Mouse (Mus musculus) neural tube, embryonic 11.5 days (tissue): ENCODE measurements around the gene Gnao1. TPM values are rescaled to one million over a fixed set of nuclear protein-coding genes. Genes with fewer than 3 reads are reported as not detected.
A peak's percentile ranks its signal among the peaks of the same experiment; 100 is the strongest.

Experiments
- ATAC-seq: fragments of 200-750 bp; cut with Nextera tagmentation; 2 replicates; pipeline ENCODE4 v1.8.0; 2017; ENCODE audit warnings: moderate number of reproducible peaks, mild to moderate bottlenecking, moderate TSS enrichment, moderate library complexity; ENCODE audit not compliant: insufficient read depth, low FRiP score, low TSS enrichment
- DNase-seq: peaks from one replicate; pipeline ENCODE4 v3.0.0-alpha.2; 2015; ENCODE audit warnings: low spot score
- H3K27ac ChIP-seq: fragments of 300-500 bp; sonication (generic); 2 replicates; pipeline ENCODE4 v1.5.1; 2014; ENCODE audit warnings: low read depth, mild to moderate bottlenecking, low read length
- H3K27me3 ChIP-seq: fragments of 300-500 bp; sonication (generic); 2 replicates; pipeline ENCODE4 v1.6.1; 2014; ENCODE audit warnings: mild to moderate bottlenecking, low read length, mixed read lengths; ENCODE audit not compliant: control insufficient read depth, insufficient read depth
- H3K36me3 ChIP-seq: fragments of 300-500 bp; sonication (generic); 2 replicates; pipeline ENCODE4 v1.6.1; 2014; ENCODE audit warnings: mild to moderate bottlenecking, low read length, moderate library complexity, mixed read lengths; ENCODE audit not compliant: control insufficient read depth, insufficient read depth
- H3K4me1 ChIP-seq: fragments of 300-500 bp; sonication (generic); 2 replicates; pipeline ENCODE4 v1.6.1; 2014; ENCODE audit warnings: low read length, mixed read lengths; ENCODE audit not compliant: control insufficient read depth, insufficient read depth
- H3K4me2 ChIP-seq: fragments of 300-500 bp; sonication (generic); 2 replicates; pipeline ENCODE4 v1.6.1; 2014; ENCODE audit warnings: low read depth, mild to moderate bottlenecking, moderate library complexity
- H3K4me3 ChIP-seq: fragments of 300-500 bp; sonication (generic); 2 replicates; pipeline ENCODE4 v1.5.1; 2014; ENCODE audit warnings: low read depth, low read length
- H3K9ac ChIP-seq: fragments of 300-500 bp; sonication (generic); 2 replicates; pipeline ENCODE4 v1.6.1; 2014; ENCODE audit warnings: mild to moderate bottlenecking, low read length
- H3K9me3 ChIP-seq: fragments of 300-500 bp; sonication (generic); 2 replicates; pipeline ENCODE4 v1.6.1; 2016; ENCODE audit warnings: low read length; ENCODE audit not compliant: control insufficient read depth
- WGBS: fragments of 180-500 bp; shearing (Covaris S2); extraction: QIAGEN DNeasy Blood & Tissue Kit; methylation state at CpG from one replicate; pipeline ENCODE4 v1.1.7; 2014; 5-methylcytosine and 5-hydroxymethylcytosine counted together
- polyA plus RNA-seq: library from polyadenylated mRNA; unstranded; fragments of >200 nt; fragmentation: Nextera tagmentation; extraction: Ambion mirVana; gene quantifications from 2 replicates; pipeline ENCODE4 v1.2.1, GENCODE M21; 2014

The Gnao1 gene
- polyA plus RNA-seq = 33.8 and 39.0 TPM in 2 replicates

GRCm38 (mm10) chr8:93809686-93810027 is at the start of gene Gnao1:
Gnao1 (plus strand) TSS chr8:93809966.
- DNase-seq (no peak), ATAC-seq (no peak)
- Histone ChIP-seq H3K36me3 (no peaks in the 10 kb centered on the region), H3K9ac (peak within 1 kb of the TSS; percentile 85), H3K4me1 (peaks cover 7% of the 10 kb centered on the region), H3K4me3 (peak within 1 kb of the TSS; percentile 65), H3K9me3 (no peaks in the 10 kb centered on the region), H3K4me2 (peak within 1 kb of the TSS; percentile 65), H3K27ac (peak within 1 kb of the TSS; percentile 77), H3K27me3 (peaks cover 5% of the 10 kb centered on the region; the same call in 1 of the 2 replicates)
- WGBS = 11% methylated on average over 9 of the region's 9 CpGs

- no peaks in the 10 kb centered on the region for H3K27me3 ChIP-seq
- no peak overlapping the region for H3K4me3 ChIP-seq
- H3K9me3 ChIP-seq = no peaks in the 10 kb centered on the region
- no peak overlapping the region for H3K9ac ChIP-seq
- no peak overlapping the region for H3K4me2 ChIP-seq
- ATAC-seq (no peak), DNase-seq (no peak)
- no peaks in the 10 kb centered on the region for H3K4me1 ChIP-seq
- H3K36me3 ChIP-seq = no peaks in the 10 kb centered on the region
- H3K27ac ChIP-seq = no peak overlapping the region
- WGBS = 61% methylated on average over 3 of the region's 3 CpGs
Observed at GRCm38 (mm10) chr8:93777605-93778004, 32.2 kb upstream of the Gnao1 start.

- H3K4me3 ChIP-seq = no peak overlapping the region
- no peak overlapping the region for H3K27ac ChIP-seq
- H3K9ac ChIP-seq = no peak overlapping the region
- no peak for ATAC-seq
- peaks cover 7% of the 10 kb centered on the region for H3K4me1 ChIP-seq
- no peaks in the 10 kb centered on the region for H3K9me3 ChIP-seq
- no peaks in the 10 kb centered on the region for H3K36me3 ChIP-seq
- no peak for DNase-seq
- peaks cover 5% of the 10 kb centered on the region; the same call in 1 of the 2 replicates for H3K27me3 ChIP-seq
- 83% methylated on average over 3 of the region's 3 CpGs for WGBS
- no peak overlapping the region for H3K4me2 ChIP-seq
Observed at GRCm38 (mm10) chr8:93809226-93809625, 540 bp upstream of the Gnao1 start.

- ATAC-seq (peak; percentile 83), DNase-seq (peak; percentile 91)
- H3K9ac ChIP-seq = peak overlapping the region; percentile 85
- H3K4me2 ChIP-seq = peak overlapping the region; percentile 65
- 0% methylated on average over 40 of the region's 116 CpGs for WGBS
- no peaks in the 10 kb centered on the region for H3K36me3 ChIP-seq
- H3K27ac ChIP-seq = peak overlapping the region; percentile 77
- H3K27me3 ChIP-seq = peaks cover 5% of the 10 kb centered on the region; the same call in 1 of the 2 replicates
- no peaks in the 10 kb centered on the region for H3K9me3 ChIP-seq
- H3K4me1 ChIP-seq = peaks cover 7% of the 10 kb centered on the region
- H3K4me3 ChIP-seq = peak overlapping the region; percentile 65
Observed at GRCm38 (mm10) chr8:93810028-93810858, 477 bp downstream of the Gnao1 start.

GRCm38 (mm10) chr8:93810859-93811602 is 1.3 kb downstream of the Gnao1 start:
- Histone ChIP-seq H3K9ac (peak overlapping the region; percentile 85), H3K4me2 (peak overlapping the region; percentile 65), H3K9me3 (no peaks in the 10 kb centered on the region), H3K4me3 (peak overlapping the region; percentile 65), H3K27ac (peak overlapping the region; percentile 77), H3K27me3 (peaks cover 5% of the 10 kb centered on the region; the same call in 1 of the 2 replicates), H3K36me3 (no peaks in the 10 kb centered on the region), H3K4me1 (peaks cover 7% of the 10 kb centered on the region)
- whole genome bisulfite sequencing = 0% methylated on average over 43 of the region's 53 CpGs
- DNase-seq (peak; percentile 35), ATAC-seq (peak; percentile 7)

- WGBS = 10% methylated on average over 19 of the region's 20 CpGs
- Histone ChIP-seq H3K4me3 (peak overlapping the region; percentile 65), H3K36me3 (no peaks in the 10 kb centered on the region), H3K4me2 (peak overlapping the region; percentile 65), H3K4me1 (peaks cover 7% of the 10 kb centered on the region), H3K27me3 (peaks cover 5% of the 10 kb centered on the region; the same call in 1 of the 2 replicates), H3K27ac (peak overlapping the region; percentile 14; the same call in 1 of the 2 replicates), H3K9me3 (no peaks in the 10 kb centered on the region), H3K9ac (peak overlapping the region; percentile 85)
- no peak for DNase-seq
- no peak for ATAC-seq
Observed at GRCm38 (mm10) chr8:93811719-93812475, 2.1 kb downstream of the Gnao1 start.

GRCm38 (mm10) chr8:93812566-93813404 is 3.0 kb downstream of the Gnao1 start:
- Histone ChIP-seq H3K27ac (0 out of 2 replicates have a peak overlapping the region, but pooled peaks have one; percentile 35), H3K9me3 (no peaks in the 10 kb centered on the region), H3K4me1 (peaks cover 7% of the 10 kb centered on the region), H3K36me3 (no peaks in the 10 kb centered on the region), H3K4me3 (peak overlapping the region; percentile 65), H3K4me2 (peak overlapping the region; percentile 65), H3K9ac (peak overlapping the region; percentile 48), H3K27me3 (peaks cover 5% of the 10 kb centered on the region; the same call in 1 of the 2 replicates)
- DNase-seq (peak; percentile 18), ATAC-seq (peak; percentile 3)
- WGBS = 9% methylated on average over 35 of the region's 35 CpGs
